24 mouse cellular contexts compared by ENCODE assay signal in the genomic region with DNA sequence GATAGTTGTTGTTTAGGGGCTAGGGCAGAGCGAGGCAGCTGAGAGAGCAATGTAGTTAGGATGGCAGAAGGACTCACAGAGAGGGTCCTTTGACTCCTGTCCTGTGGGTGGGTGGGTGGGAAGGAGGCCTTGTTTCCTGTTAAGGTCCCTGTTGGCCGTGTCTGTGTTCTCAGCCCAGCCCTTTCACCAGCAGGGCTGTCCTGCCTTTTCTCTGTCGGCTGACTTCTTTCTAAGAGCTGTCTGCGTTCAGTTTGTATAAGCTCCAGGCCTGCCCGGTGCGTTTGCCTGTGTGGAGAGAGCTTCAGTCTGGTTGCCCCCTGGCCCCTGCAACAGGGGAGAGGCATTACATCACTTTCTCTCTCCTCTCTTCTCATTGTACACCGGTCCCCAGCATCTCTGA.
DNase-seq lines count a peak whose midpoint lies in the region; ATAC-seq and TF ChIP-seq lines count a peak whose summit lies in the region.
"Had no signal": no experiment of that assay in that cellular context is flagged by ENCODE, and none has a peak within 500 bp of the region (broad histone marks: within the 10 kb centered on the region; RNA-seq: fewer than 3 reads in every experiment).

No protein-coding gene starts in this region.

- no peak overlapping the region for H3K4me2 ChIP-seq in forebrain, postnatal 0 days (ENCODE audit: low read depth)
- no peak overlapping the region for H3K4me2 ChIP-seq in forebrain, embryonic 11.5 days (ENCODE audit: low read depth, low read length, severe bottlenecking)
- no peak overlapping the region for H3K4me2 ChIP-seq in heart, embryonic 12.5 days
- no peak overlapping the region for H3K4me2 ChIP-seq in limb, embryonic 13.5 days (replicated peaks)
- H3K4me2 ChIP-seq in limb, embryonic 14.5 days (replicated peaks; ENCODE audit: low read depth, low read length, severe bottlenecking): no peak overlapping the region
- H3K4me2 ChIP-seq: embryonic facial prominence, embryonic 15.5 days; forebrain, embryonic 15.5 days; hindbrain, embryonic 12.5 days; intestine, embryonic 15.5 days had no signal

- WGBS in forebrain, postnatal 0 days: 68% methylated on average over 7 of the region's 7 CpGs
- 80% methylated on average over 7 of the region's 7 CpGs for WGBS in forebrain, embryonic 11.5 days
- WGBS in heart, embryonic 12.5 days: 41% methylated on average over 7 of the region's 7 CpGs
- 81% methylated on average over 7 of the region's 7 CpGs for WGBS in limb, embryonic 13.5 days
- 86% methylated on average over 7 of the region's 7 CpGs for WGBS in limb, embryonic 10.5 days
- WGBS in limb, embryonic 14.5 days: 82% methylated on average over 6 of the region's 7 CpGs

- no peak for TF ChIP-seq POLR2A in limb, embryonic 14.5 days (IDR thresholded peaks at IDR 0.05; ENCODE audit: borderline replicate concordance, extremely low read depth, insufficient read depth, insufficient read length)

- intact Hi-C loops in heart, postnatal 14 days (cut with DNase I): no loop called here

- DNase-seq in forebrain, postnatal 0 days: no peak
- no peak for DNase-seq in forebrain, embryonic 11.5 days (ENCODE audit: low spot score)
- DNase-seq in heart, postnatal 14 days: no peak
- DNase-seq in limb, embryonic 10.5 days (ENCODE audit: low spot score): no peak
- DNase-seq in limb, embryonic 14.5 days (ENCODE audit: low spot score): no peak
- DNase-seq: adrenal gland, adult 8-10 months; adrenal gland, postnatal 36 days; B cell, adult 2 months; cerebellum, adult 2 months; cerebellum, postnatal 10 days; embryo, embryonic 11 days; gastrocnemius, postnatal 10 days; heart, adult 2 months; kidney, adult 18-20 months had no signal

- H3K27ac ChIP-seq in forebrain, postnatal 0 days (ENCODE audit: low read depth, low read length): no peak overlapping the region
- no peak overlapping the region for H3K27ac ChIP-seq in forebrain, embryonic 11.5 days (ENCODE audit: low read depth, low read length)
- H3K27ac ChIP-seq in heart, embryonic 12.5 days (ENCODE audit: poor library complexity, severe bottlenecking): peak overlapping the region; percentile 66; the same call in 1 of the 2 replicates
- H3K27ac ChIP-seq in limb, embryonic 13.5 days: no peak overlapping the region
- H3K27ac ChIP-seq in limb, embryonic 10.5 days: no peak overlapping the region
- no peak overlapping the region for H3K27ac ChIP-seq in limb, embryonic 14.5 days (replicated peaks; ENCODE audit: low read depth, low read length)
- H3K27ac ChIP-seq: embryonic facial prominence, embryonic 15.5 days; forebrain, embryonic 10.5 days; forebrain, embryonic 15.5 days; heart, adult 2 months; hindbrain, embryonic 12.5 days; intestine, embryonic 15.5 days had no signal

- H3K4me3 ChIP-seq in forebrain, postnatal 0 days (ENCODE audit: low read depth, low read length): no peak overlapping the region
- no peak overlapping the region for H3K4me3 ChIP-seq in forebrain, embryonic 11.5 days (ENCODE audit: low read depth, low read length)
- no peak overlapping the region for H3K4me3 ChIP-seq in heart, embryonic 12.5 days
- H3K4me3 ChIP-seq in limb, embryonic 13.5 days: no peak overlapping the region
- no peak overlapping the region for H3K4me3 ChIP-seq in limb, embryonic 10.5 days
- H3K4me3 ChIP-seq in limb, embryonic 14.5 days (replicated peaks; ENCODE audit: low read length): no peak overlapping the region
- H3K4me3 ChIP-seq: embryonic facial prominence, embryonic 15.5 days; erythroblast, embryonic 14.5 days; forebrain, embryonic 10.5 days; forebrain, embryonic 15.5 days; heart, adult 2 months; hindbrain, embryonic 12.5 days; intestine, embryonic 15.5 days had no signal

- H3K36me3 ChIP-seq in forebrain, postnatal 0 days (ENCODE audit: insufficient read depth): peaks cover 20% of the 10 kb centered on the region
- H3K36me3 ChIP-seq in forebrain, embryonic 11.5 days (ENCODE audit: control insufficient read depth, insufficient read depth, low read length): peaks cover 4% of the 10 kb centered on the region; the same call in 1 of the 2 replicates
- H3K36me3 ChIP-seq in heart, embryonic 12.5 days: peaks cover 39% of the 10 kb centered on the region
- peaks cover 71% of the 10 kb centered on the region for H3K36me3 ChIP-seq in limb, embryonic 13.5 days
- peaks cover 88% of the 10 kb centered on the region for H3K36me3 ChIP-seq in limb, embryonic 10.5 days
- peaks cover 63% of the 10 kb centered on the region for H3K36me3 ChIP-seq in limb, embryonic 14.5 days (ENCODE audit: control insufficient read depth, insufficient read depth, low read length)

- no peak overlapping the region for H3K9ac ChIP-seq in forebrain, postnatal 0 days
- H3K9ac ChIP-seq in forebrain, embryonic 11.5 days (ENCODE audit: low read length): no peak overlapping the region
- 0 out of 2 replicates have a peak overlapping the region, but pooled peaks have one; percentile 7 for H3K9ac ChIP-seq in heart, embryonic 12.5 days
- no peak overlapping the region for H3K9ac ChIP-seq in limb, embryonic 13.5 days
- H3K9ac ChIP-seq in limb, embryonic 14.5 days (ENCODE audit: low read depth, low read length, severe bottlenecking): 0 out of 2 replicates have a peak overlapping the region, but pooled peaks have one; percentile 12
- H3K9ac ChIP-seq: embryonic facial prominence, embryonic 15.5 days; forebrain, embryonic 15.5 days; hindbrain, embryonic 12.5 days; intestine, embryonic 15.5 days had no signal

- H3K9me3 ChIP-seq in forebrain, postnatal 0 days (ENCODE audit: low read length): no peaks in the 10 kb centered on the region
- no peaks in the 10 kb centered on the region for H3K9me3 ChIP-seq in forebrain, embryonic 11.5 days (ENCODE audit: control insufficient read depth, low read length)
- H3K9me3 ChIP-seq in heart, embryonic 12.5 days (replicated peaks): no peaks in the 10 kb centered on the region
- H3K9me3 ChIP-seq in limb, embryonic 13.5 days: no peaks in the 10 kb centered on the region
- H3K9me3 ChIP-seq in limb, embryonic 10.5 days (replicated peaks): no peaks in the 10 kb centered on the region
- H3K9me3 ChIP-seq in limb, embryonic 14.5 days (ENCODE audit: control insufficient read depth, low read length): no peaks in the 10 kb centered on the region
- H3K9me3 ChIP-seq: embryonic facial prominence, embryonic 15.5 days; forebrain, embryonic 10.5 days; forebrain, embryonic 15.5 days; G1E; hindbrain, embryonic 12.5 days; intestine, embryonic 15.5 days had no signal

- H3K27me3 ChIP-seq in forebrain, postnatal 0 days (ENCODE audit: insufficient read depth, low read length): no peaks in the 10 kb centered on the region
- H3K27me3 ChIP-seq in forebrain, embryonic 11.5 days (ENCODE audit: control insufficient read depth, insufficient read depth, low read length): no peaks in the 10 kb centered on the region
- H3K27me3 ChIP-seq in heart, embryonic 12.5 days (replicated peaks): no peaks in the 10 kb centered on the region
- H3K27me3 ChIP-seq in limb, embryonic 13.5 days: no peaks in the 10 kb centered on the region
- H3K27me3 ChIP-seq in limb, embryonic 10.5 days (ENCODE audit: low read depth, poor library complexity, severe bottlenecking): no peaks in the 10 kb centered on the region
- no peaks in the 10 kb centered on the region for H3K27me3 ChIP-seq in limb, embryonic 14.5 days (ENCODE audit: control insufficient read depth, insufficient read depth, low read length)
- H3K27me3 ChIP-seq: embryonic facial prominence, embryonic 15.5 days; forebrain, embryonic 15.5 days; hindbrain, embryonic 12.5 days; intestine, embryonic 15.5 days had no signal

- TF ChIP-seq CTCF in forebrain, postnatal 0 days (IDR thresholded peaks at IDR 0.05; ENCODE audit: low read depth): no peak

- ATAC-seq in forebrain, postnatal 0 days: peak; percentile 7; the same call in 1 of the 2 replicates
- no peak for ATAC-seq in forebrain, embryonic 11.5 days (replicated peaks; ENCODE audit: low FRiP score)
- ATAC-seq in heart, embryonic 12.5 days (ENCODE audit: insufficient number of reproducible peaks, low FRiP score): 0 out of 2 replicates have a peak, but pooled peaks have one; percentile 42
- 0 out of 2 replicates have a peak, but pooled peaks have one; percentile 5 for ATAC-seq in limb, embryonic 13.5 days (ENCODE audit: low FRiP score, low read depth)
- ATAC-seq in limb, embryonic 14.5 days (ENCODE audit: low FRiP score, low read depth): 0 out of 2 replicates have a peak, but pooled peaks have one; percentile 2
- ATAC-seq: CD4-positive, CD25-positive, alpha-beta regulatory T cell, adult 4 months; intestine, embryonic 15.5 days had no signal

- H3K4me1 ChIP-seq in forebrain, postnatal 0 days (ENCODE audit: insufficient read depth): no peaks in the 10 kb centered on the region
- no peaks in the 10 kb centered on the region for H3K4me1 ChIP-seq in forebrain, embryonic 11.5 days (replicated peaks; ENCODE audit: control insufficient read depth, insufficient read depth, low read length)
- peaks cover 25% of the 10 kb centered on the region for H3K4me1 ChIP-seq in heart, embryonic 12.5 days (replicated peaks)
- H3K4me1 ChIP-seq in limb, embryonic 13.5 days: 0 out of 2 replicates have a peak, but pooled peaks cover 4% of the 10 kb centered on the region
- no peaks in the 10 kb centered on the region for H3K4me1 ChIP-seq in limb, embryonic 10.5 days
- no peaks in the 10 kb centered on the region for H3K4me1 ChIP-seq in limb, embryonic 14.5 days (ENCODE audit: control insufficient read depth, insufficient read depth, low read length)
- H3K4me1 ChIP-seq: embryonic facial prominence, embryonic 15.5 days; forebrain, embryonic 10.5 days; hindbrain, embryonic 12.5 days; intestine, embryonic 15.5 days had no signal

Comparison
In these comparisons a context has a peak if more than half of its experiments do, and no peak if none do; other contexts are left out.
1. H3K9ac ChIP-seq: peak in heart, embryonic 12.5 days (single experiment) and limb, embryonic 14.5 days (single experiment); none in forebrain, postnatal 0 days (single experiment), forebrain, embryonic 11.5 days (single experiment) and limb, embryonic 13.5 days (single experiment).